Mouse (Mus musculus) cerebellum, adult 11 months (tissue): ENCODE results near the gene Olfr1107.

Experiments used
- DNase-seq: peaks from one replicate; pipeline ENCODE4 v3.0.0; 2022

Olfr1107 gene

DNA sequence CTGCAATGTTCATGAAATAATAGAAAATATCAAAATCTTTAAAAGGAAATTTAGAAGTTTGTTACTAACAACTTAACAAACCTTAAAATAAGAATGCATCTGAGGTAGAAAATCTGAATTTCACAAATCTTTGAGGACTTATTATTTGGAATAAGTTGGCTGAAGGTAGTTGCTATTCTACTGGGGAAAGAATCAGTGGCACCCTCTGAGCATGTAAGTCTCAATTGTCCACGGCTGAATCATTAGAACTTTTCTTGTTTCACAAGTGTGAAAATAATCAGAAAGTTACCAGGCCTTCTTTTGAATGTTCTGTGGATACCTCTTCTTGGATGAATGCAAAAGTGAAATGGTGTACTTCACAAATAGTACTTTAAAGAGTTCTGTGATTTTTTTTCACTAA lies at the start of gene Olfr1107:
Gene Olfr1107, minus strand, starts transcription at position 101 of the 400 bp plus-strand sequence.
- DNase-seq = no peak

DNA sequence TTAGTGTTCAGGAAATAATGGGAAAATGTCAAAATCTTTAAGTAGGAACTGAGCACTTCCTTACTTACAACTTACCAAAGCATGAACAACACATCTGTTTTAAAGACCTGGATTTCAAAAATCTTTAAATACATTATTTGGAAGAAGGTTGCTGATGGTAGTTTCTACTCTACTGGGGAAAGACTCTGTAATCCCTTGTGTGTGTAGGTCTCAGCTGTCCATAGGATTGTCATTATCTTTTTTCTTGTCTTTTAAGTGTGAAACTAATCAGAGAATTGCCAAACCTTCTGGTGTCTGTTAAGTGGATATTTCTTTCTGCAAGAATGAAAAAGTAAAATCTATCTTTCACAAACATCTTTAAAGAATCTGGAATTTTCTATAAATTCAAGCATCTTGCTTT lies 38.9 kb upstream of the Olfr1107 start, which contains the start of gene Olfr259:
Gene Olfr259, minus strand, starts transcription at position 101 of the 400 bp plus-strand sequence.
- no peak for DNase-seq

DNA sequence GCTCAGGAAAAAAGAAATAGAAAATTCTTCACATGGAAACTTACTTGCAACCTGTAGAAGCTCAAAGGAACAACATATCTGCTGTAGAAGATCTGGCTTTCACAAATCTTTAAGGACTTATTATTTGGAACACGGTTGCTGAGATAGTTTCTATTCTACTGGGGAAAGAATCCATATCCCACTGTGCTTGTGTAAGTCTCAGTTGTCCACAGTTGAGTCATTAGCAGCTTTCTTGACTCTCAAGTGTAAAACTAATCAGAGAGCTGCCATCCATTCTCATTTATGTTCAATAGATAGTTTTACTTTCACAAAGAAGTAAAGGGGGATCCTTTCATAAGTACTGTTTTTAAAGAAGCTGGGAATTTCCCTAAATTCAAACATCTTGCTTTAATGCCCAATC lies 20.3 kb upstream of the Olfr1107 start, which contains the start of gene Olfr1109:
Gene Olfr1109, minus strand, starts transcription at position 101 of the 400 bp plus-strand sequence.
- DNase-seq = no peak

DNA sequence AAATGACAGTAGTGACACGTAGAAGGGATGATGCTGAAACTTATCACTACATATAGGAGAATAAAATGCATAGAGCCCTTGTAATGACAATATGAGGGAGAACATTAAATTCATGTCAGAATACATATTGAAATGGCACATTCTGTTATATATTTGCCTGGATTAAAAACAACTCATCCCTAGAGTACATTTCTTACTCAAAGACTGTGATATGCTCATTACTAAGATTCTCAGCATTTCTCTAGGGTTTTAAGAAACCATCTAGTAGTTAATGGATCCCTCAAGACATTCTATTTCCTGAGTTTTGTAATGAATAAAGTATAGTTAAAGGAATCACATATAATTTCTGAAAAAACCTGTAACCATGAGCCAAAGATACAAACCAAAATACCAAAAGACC lies 23.4 kb downstream of the Olfr1107 start, which contains the start of gene Olfr1106:
Gene Olfr1106, minus strand, starts transcription at position 101 of the 400 bp plus-strand sequence.
- DNase-seq = no peak

DNA sequence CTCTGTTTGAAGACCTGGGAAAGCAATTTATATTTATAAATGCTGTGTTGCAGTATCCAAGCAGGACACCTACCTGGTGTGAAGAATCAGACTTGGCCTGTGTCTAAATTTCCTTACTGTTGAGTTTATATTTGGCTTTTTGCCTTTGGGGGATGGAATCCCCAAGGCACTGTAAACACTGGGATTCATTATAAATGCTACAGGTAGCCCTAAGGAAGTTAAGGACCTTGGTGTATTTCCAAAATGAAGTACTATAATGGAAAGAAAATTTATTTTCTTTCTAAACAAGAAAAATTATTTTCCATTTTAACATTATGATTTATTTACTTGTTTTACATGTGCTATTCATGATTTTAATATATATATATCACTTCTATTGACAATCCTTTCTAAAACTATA lies 39.2 kb downstream of the Olfr1107 start, which contains the start of gene Olfr1105:
Gene Olfr1105, minus strand, starts transcription at position 101 of the 400 bp plus-strand sequence.
- no peak for DNase-seq

DNA sequence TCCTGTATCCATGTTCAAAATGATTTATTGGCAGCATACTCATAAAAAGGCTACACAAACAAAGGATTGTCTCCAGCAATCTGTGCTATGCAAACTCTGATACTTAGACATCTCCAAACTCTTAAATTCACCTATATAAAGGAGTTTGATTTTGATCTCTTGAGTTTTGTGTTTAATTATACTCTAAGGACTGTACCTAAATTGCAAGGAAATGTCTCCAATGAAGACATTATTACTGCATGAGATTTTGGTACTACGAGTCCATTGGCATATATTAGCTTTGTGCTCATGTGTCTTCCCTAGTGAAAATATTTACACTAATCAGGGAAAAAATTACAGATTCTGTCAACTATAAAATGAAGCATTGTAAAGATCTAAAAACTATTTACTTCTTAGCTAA lies 48.6 kb downstream of the Olfr1107 start, which contains the start of gene Olfr1104:
Gene Olfr1104, minus strand, starts transcription at position 101 of the 400 bp plus-strand sequence.
- DNase-seq = no peak
